Mouse (Mus musculus) thymus, adult 2 months (tissue): ENCODE measurements around the gene Vamp2.

ENCODE experiments used
- CTCF ChIP-seq: fragments of 200-500 bp; IDR thresholded peaks from 2 replicates; pipeline ENCODE4 v1.5.1; 2012; ENCODE audit warnings: mild to moderate bottlenecking, control low read depth, low read length, moderate library complexity, borderline replicate concordance; ENCODE audit not compliant: control insufficient read depth, poor library complexity, insufficient read depth; ENCODE audit errors: extremely low read depth
- POLR2A ChIP-seq: fragments of 200-500 bp; IDR thresholded peaks from 2 replicates; pipeline ENCODE4 v1.6.1; 2012; ENCODE audit warnings: mild to moderate bottlenecking, low read length, control low read depth, moderate library complexity; ENCODE audit not compliant: control insufficient read depth, poor library complexity, insufficient read depth; ENCODE audit errors: extremely low read depth

- TF ChIP-seq CTCF = no peak
- no peak for TF ChIP-seq POLR2A
These were observed 36.5 kb upstream of the Vamp2 start for GRCm38 (mm10) chr11:69051771-69052170.
